Mouse (Mus musculus): ENCODE results near the gene Dennd1a.

- no peak for TF ChIP-seq POLR2A (IDR thresholded peaks at IDR 0.05; ENCODE audit: borderline replicate concordance, extremely low read depth, low read depth, low read length)
- no peak for TF ChIP-seq CTCF (IDR thresholded peaks at IDR 0.05; ENCODE audit: insufficient read depth, low read length)
These were observed 102.2 kb downstream of the Dennd1a start for GRCm38 (mm10) chr2:38184977-38185376.
